25 mouse cellular contexts compared by ENCODE assay signal in the genomic region with DNA sequence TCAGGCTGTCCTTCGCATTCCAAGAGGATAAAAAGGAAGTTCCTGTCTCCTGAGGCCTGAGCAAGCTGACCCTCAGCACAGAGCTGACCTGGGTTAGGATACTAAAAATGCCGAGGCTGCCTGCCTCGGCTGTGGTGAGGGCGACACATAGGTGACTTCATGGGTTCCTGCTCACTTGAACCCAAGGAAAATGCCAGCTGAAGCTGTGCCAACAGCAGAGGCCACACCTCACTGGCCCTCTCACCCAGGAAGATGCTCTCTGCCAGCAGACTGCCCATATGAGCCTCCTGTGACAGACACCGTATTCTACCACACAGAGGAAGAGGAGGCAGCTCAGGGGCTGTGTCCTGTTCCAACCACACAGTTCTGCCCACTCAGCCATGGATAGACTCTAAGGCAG. TPM values are rescaled to one million over a fixed set of nuclear protein-coding genes. Genes with fewer than 3 reads are reported as not detected.
DNase-seq lines count a peak whose midpoint lies in the region; ATAC-seq and TF ChIP-seq lines count a peak whose summit lies in the region.
"Had no signal": no experiment of that assay in that cellular context is flagged by ENCODE, and none has a peak within 500 bp of the region (broad histone marks: within the 10 kb centered on the region; RNA-seq: fewer than 3 reads in every experiment).

No protein-coding gene starts in this region.

- H3K27ac ChIP-seq in cerebellum, adult 2 months (ENCODE audit: insufficient read depth, low read length), result peak overlapping the region; percentile 2; the same call in 1 of the 2 replicates
- H3K27ac ChIP-seq in kidney, embryonic 15.5 days, result no peak overlapping the region
- H3K27ac ChIP-seq in liver, adult 2 months (replicated peaks; ENCODE audit: insufficient read depth, low read depth, low read length), result no peak overlapping the region
- H3K27ac ChIP-seq in liver, postnatal 0 days (ENCODE audit: low read depth), result no peak overlapping the region
- H3K27ac ChIP-seq in intestine, embryonic 15.5 days, result no peak overlapping the region
- H3K27ac ChIP-seq: embryonic facial prominence, embryonic 15.5 days; heart, embryonic 13.5 days; liver, embryonic 13.5 days; lung, embryonic 15.5 days; neural tube, embryonic 15.5 days; stomach, embryonic 15.5 days had no signal

- peaks cover 51% of the 10 kb centered on the region for H3K36me3 ChIP-seq in kidney, embryonic 15.5 days
- H3K36me3 ChIP-seq in liver, adult 2 months (ENCODE audit: control insufficient read depth, insufficient read depth, low read length), result peaks cover 10% of the 10 kb centered on the region; the same call in 1 of the 2 replicates
- peaks cover 36% of the 10 kb centered on the region for H3K36me3 ChIP-seq in liver, postnatal 0 days (replicated peaks; ENCODE audit: insufficient read depth, low read length)
- peaks cover 16% of the 10 kb centered on the region for H3K36me3 ChIP-seq in intestine, embryonic 15.5 days

- H3K4me2 ChIP-seq in kidney, embryonic 15.5 days, result no peak overlapping the region
- no peak overlapping the region for H3K4me2 ChIP-seq in liver, postnatal 0 days (ENCODE audit: low read depth, low read length)
- no peak overlapping the region for H3K4me2 ChIP-seq in intestine, embryonic 15.5 days (replicated peaks)
- H3K4me2 ChIP-seq: embryonic facial prominence, embryonic 15.5 days; heart, embryonic 13.5 days; liver, embryonic 13.5 days; lung, embryonic 15.5 days; neural tube, embryonic 15.5 days; stomach, embryonic 15.5 days had no signal

- H3K27me3 ChIP-seq in cerebellum, adult 2 months (ENCODE audit: control insufficient read depth, insufficient read depth, low read length), result no peaks in the 10 kb centered on the region
- H3K27me3 ChIP-seq in kidney, embryonic 15.5 days, result no peaks in the 10 kb centered on the region
- no peaks in the 10 kb centered on the region for H3K27me3 ChIP-seq in liver, adult 2 months (ENCODE audit: control insufficient read depth, insufficient read depth, low read length)
- no peaks in the 10 kb centered on the region for H3K27me3 ChIP-seq in liver, postnatal 0 days (ENCODE audit: insufficient read depth, low read length)
- H3K27me3 ChIP-seq in intestine, embryonic 15.5 days (replicated peaks), result no peaks in the 10 kb centered on the region
- H3K27me3 ChIP-seq: CH12.LX; embryonic facial prominence, embryonic 15.5 days; heart, embryonic 13.5 days; liver, embryonic 13.5 days; lung, embryonic 15.5 days; neural tube, embryonic 15.5 days; stomach, embryonic 15.5 days had no signal

- 11% methylated on average over 5 of the region's 5 CpGs for WGBS in cerebellum, adult 2 months
- 75% methylated on average over 5 of the region's 5 CpGs for WGBS in kidney, embryonic 15.5 days
- 26% methylated on average over 5 of the region's 5 CpGs for WGBS in liver, adult 2 months
- WGBS in liver, postnatal 0 days (ENCODE audit: insufficient replicate concordance), result 84% methylated on average over 5 of the region's 5 CpGs
- 71% methylated on average over 5 of the region's 5 CpGs for WGBS in intestine, embryonic 15.5 days

- peaks cover 45% of the 10 kb centered on the region for H3K4me1 ChIP-seq in cerebellum, adult 2 months (ENCODE audit: control insufficient read depth, insufficient read depth, low read length)
- peaks cover 15% of the 10 kb centered on the region for H3K4me1 ChIP-seq in kidney, embryonic 15.5 days
- H3K4me1 ChIP-seq in liver, adult 2 months (ENCODE audit: control insufficient read depth, insufficient read depth, low read length), result no peaks in the 10 kb centered on the region
- H3K4me1 ChIP-seq in liver, postnatal 0 days (ENCODE audit: insufficient read depth), result peaks cover 4% of the 10 kb centered on the region; the same call in 1 of the 2 replicates
- H3K4me1 ChIP-seq in intestine, embryonic 15.5 days (replicated peaks), result 0 out of 2 replicates have a peak, but pooled peaks cover under 1% of the 10 kb centered on the region
- H3K4me1 ChIP-seq: heart, embryonic 13.5 days; stomach, embryonic 15.5 days had no signal

- no peaks in the 10 kb centered on the region for H3K9me3 ChIP-seq in kidney, embryonic 15.5 days (replicated peaks)
- H3K9me3 ChIP-seq in liver, postnatal 0 days (ENCODE audit: low read length), result no peaks in the 10 kb centered on the region
- H3K9me3 ChIP-seq in intestine, embryonic 15.5 days, result no peaks in the 10 kb centered on the region
- H3K9me3 ChIP-seq: embryonic facial prominence, embryonic 15.5 days; heart, embryonic 13.5 days; liver, embryonic 13.5 days; lung, embryonic 15.5 days; neural tube, embryonic 15.5 days; stomach, embryonic 15.5 days had no signal

- TF ChIP-seq EP300 in liver, postnatal 0 days (IDR thresholded peaks at IDR 0.05; ENCODE audit: low read depth), result no peak

- H3K9ac ChIP-seq in kidney, embryonic 15.5 days, result no peak overlapping the region
- no peak overlapping the region for H3K9ac ChIP-seq in liver, adult 2 months (ENCODE audit: low read depth, low read length)
- H3K9ac ChIP-seq in liver, postnatal 0 days (replicated peaks), result no peak overlapping the region
- H3K9ac ChIP-seq in intestine, embryonic 15.5 days, result no peak overlapping the region
- H3K9ac ChIP-seq: embryonic facial prominence, embryonic 15.5 days; forebrain, postnatal 0 days; heart, embryonic 13.5 days; liver, embryonic 13.5 days; lung, embryonic 15.5 days; neural tube, embryonic 15.5 days; stomach, embryonic 15.5 days had no signal

- DNase-seq in cerebellum, adult 2 months, result peak in 1 of 2 experiments; percentile 47
- no peak for DNase-seq in cerebellum, adult 9-10 months
- peak; percentile 52 for DNase-seq in kidney, adult 18-20 months
- peak; percentile 76 for DNase-seq in liver, adult 2 months (ENCODE audit: extremely low read depth, low read depth, low spot score)
- DNase-seq in liver, postnatal 0 days, result no peak
- DNase-seq: forebrain, postnatal 0 days; heart, postnatal 36 days; liver, embryonic 13.5 days; lung, postnatal 4 days; right cerebral cortex, postnatal 14 days; spleen, adult 18-20 months; thymus, adult 18-20 months; thymus, postnatal 4 days had no signal

- H3K4me3 ChIP-seq in cerebellum, adult 2 months (replicated peaks; ENCODE audit: insufficient read depth, low read depth, low read length), result no peak overlapping the region
- H3K4me3 ChIP-seq in kidney, embryonic 15.5 days (replicated peaks), result no peak overlapping the region
- H3K4me3 ChIP-seq in liver, adult 2 months (ENCODE audit: insufficient read depth, low read depth, low read length), result no peak overlapping the region
- no peak overlapping the region for H3K4me3 ChIP-seq in liver, postnatal 0 days (ENCODE audit: low read depth, low read length)
- H3K4me3 ChIP-seq in intestine, embryonic 15.5 days (replicated peaks), result no peak overlapping the region
- H3K4me3 ChIP-seq: embryonic facial prominence, embryonic 15.5 days; heart, embryonic 13.5 days; liver, embryonic 13.5 days; lung, embryonic 15.5 days; neural tube, embryonic 15.5 days; stomach, embryonic 15.5 days had no signal

- TF ChIP-seq CTCF in cerebellum, adult 2 months (IDR thresholded peaks at IDR 0.05; ENCODE audit: borderline replicate concordance, insufficient read depth, low read depth, low read length), result no peak
- TF ChIP-seq CTCF in liver, adult 2 months (IDR thresholded peaks at IDR 0.05; ENCODE audit: low read depth, low read length), result no peak
- TF ChIP-seq CTCF in liver, postnatal 0 days (IDR thresholded peaks at IDR 0.05; ENCODE audit: low read depth), result no peak

- no peak for TF ChIP-seq POLR2A in cerebellum, adult 2 months (IDR thresholded peaks at IDR 0.05; ENCODE audit: borderline replicate concordance, insufficient read depth, low read length)
- no peak for TF ChIP-seq POLR2A in liver, adult 2 months (IDR thresholded peaks at IDR 0.05; ENCODE audit: extremely low read depth, insufficient read depth, low read length)

- no peak for ATAC-seq in kidney, embryonic 15.5 days (replicated peaks; ENCODE audit: low FRiP score)
- ATAC-seq in liver, postnatal 0 days, result no peak
- ATAC-seq in intestine, embryonic 15.5 days, result no peak
- ATAC-seq: forebrain, postnatal 0 days; hindbrain, embryonic 16.5 days; intestine, postnatal 0 days; midbrain, embryonic 16.5 days had no signal

- no peaks in the 10 kb centered on the region for H3K79me2 ChIP-seq in liver, adult 2 months (ENCODE audit: control insufficient read depth, insufficient read depth, low read length)

RNA-seq across cellular contexts. Expression of a gene that starts 7.0 kb away (rescaled TPM):
- 50.4 and 51.2 TPM in 2 replicates for polyA plus RNA-seq in cerebellum, adult 2 months (2012; rRNA removed)
- polyA plus RNA-seq in kidney, embryonic 15.5 days (2015; fragmentation: Nextera tagmentation; extraction: Ambion mirVana), result 80.1 and 80.8 TPM in 2 replicates
- 6.4 and 7.3 TPM in 2 replicates for total RNA-seq in liver, adult 2 months (2014; rRNA removed)
- polyA plus RNA-seq in liver, adult 2 months (2012; rRNA removed), result 6.8 and 8.3 TPM in 2 replicates
- polyA plus RNA-seq in liver, postnatal 0 days (2015; fragmentation: Nextera tagmentation; extraction: Ambion mirVana), result 57.0 and 57.3 TPM in 2 replicates
- polyA plus RNA-seq in intestine, embryonic 15.5 days (2015; fragmentation: Nextera tagmentation; extraction: Ambion mirVana), result 65.5 and 80.4 TPM in 2 replicates

RNA-seq across cellular contexts. Expression of a gene that starts 17.5 kb away (rescaled TPM):
- 258 and 264 TPM in 2 replicates for polyA plus RNA-seq in cerebellum, adult 2 months (2012; rRNA removed)
- 24.7 and 30.7 TPM in 2 replicates for polyA plus RNA-seq in kidney, embryonic 15.5 days (2015; fragmentation: Nextera tagmentation; extraction: Ambion mirVana)
- 0.09 and 0.13 TPM in 2 replicates for total RNA-seq in liver, adult 2 months (2014; rRNA removed)
- polyA plus RNA-seq in liver, adult 2 months (2012; rRNA removed), result 0.35 and 0.80 TPM in 2 replicates
- polyA plus RNA-seq in liver, postnatal 0 days (2015; fragmentation: Nextera tagmentation; extraction: Ambion mirVana), result 0.52 and 0.59 TPM in 2 replicates
- polyA plus RNA-seq in intestine, embryonic 15.5 days (2015; fragmentation: Nextera tagmentation; extraction: Ambion mirVana), result 11.7 and 12.9 TPM in 2 replicates
- total RNA-seq: MEL had no signal

RNA-seq across cellular contexts. Expression of a gene that starts 41.7 kb away (rescaled TPM):
- 249 and 289 TPM in 2 replicates for polyA plus RNA-seq in cerebellum, adult 2 months (2012; rRNA removed)
- 28.8 and 35.3 TPM in 2 replicates for polyA plus RNA-seq in kidney, embryonic 15.5 days (2015; fragmentation: Nextera tagmentation; extraction: Ambion mirVana)
- total RNA-seq in liver, adult 2 months (2014; rRNA removed), result 3.6 and 3.7 TPM in 2 replicates
- polyA plus RNA-seq in liver, adult 2 months (2012; rRNA removed), result 4.9 and 6.8 TPM in 2 replicates
- 9.8 and 10.1 TPM in 2 replicates for polyA plus RNA-seq in liver, postnatal 0 days (2015; fragmentation: Nextera tagmentation; extraction: Ambion mirVana)
- 22.5 and 23.2 TPM in 2 replicates for polyA plus RNA-seq in intestine, embryonic 15.5 days (2015; fragmentation: Nextera tagmentation; extraction: Ambion mirVana)

RNA-seq across cellular contexts. Expression of a gene that starts 47.0 kb away (rescaled TPM):
- 621 and 638 TPM in 2 replicates for polyA plus RNA-seq in cerebellum, adult 2 months (2012; rRNA removed)
- polyA plus RNA-seq in kidney, embryonic 15.5 days (2015; fragmentation: Nextera tagmentation; extraction: Ambion mirVana), result 216 and 224 TPM in 2 replicates
- total RNA-seq in liver, adult 2 months (2014; rRNA removed), result 170 and 187 TPM in 2 replicates
- 127 TPM in 2 replicates for polyA plus RNA-seq in liver, adult 2 months (2012; rRNA removed)
- 86.7 and 87.0 TPM in 2 replicates for polyA plus RNA-seq in liver, postnatal 0 days (2015; fragmentation: Nextera tagmentation; extraction: Ambion mirVana)
- polyA plus RNA-seq in intestine, embryonic 15.5 days (2015; fragmentation: Nextera tagmentation; extraction: Ambion mirVana), result 227 and 239 TPM in 2 replicates

RNA-seq across cellular contexts. Expression of a gene that starts 47.4 kb away (rescaled TPM):
- 62.4 and 67.3 TPM in 2 replicates for polyA plus RNA-seq in cerebellum, adult 2 months (2012; rRNA removed)
- 159 and 163 TPM in 2 replicates for polyA plus RNA-seq in kidney, embryonic 15.5 days (2015; fragmentation: Nextera tagmentation; extraction: Ambion mirVana)
- 12.3 and 15.6 TPM in 2 replicates for total RNA-seq in liver, adult 2 months (2014; rRNA removed)
- 27.5 and 28.7 TPM in 2 replicates for polyA plus RNA-seq in liver, adult 2 months (2012; rRNA removed)
- 61.5 and 63.0 TPM in 2 replicates for polyA plus RNA-seq in liver, postnatal 0 days (2015; fragmentation: Nextera tagmentation; extraction: Ambion mirVana)
- 120 and 152 TPM in 2 replicates for polyA plus RNA-seq in intestine, embryonic 15.5 days (2015; fragmentation: Nextera tagmentation; extraction: Ambion mirVana)

Comparison
In these comparisons a context has a peak if more than half of its experiments do, and no peak if none do; other contexts are left out.
1. DNase-seq: peak in kidney, adult 18-20 months (single experiment) and liver, adult 2 months (single experiment); none in cerebellum, adult 9-10 months (single experiment) and liver, postnatal 0 days (single experiment).